Mouse (Mus musculus): ENCODE data around the gene Nat9. TPM values are rescaled to one million over a fixed set of nuclear protein-coding genes. Genes with fewer than 3 reads are reported as not detected.

The Nat9 gene
- polyA plus RNA-seq (2012; rRNA removed), result 20.6 and 29.8 TPM in 2 replicates

DNA sequence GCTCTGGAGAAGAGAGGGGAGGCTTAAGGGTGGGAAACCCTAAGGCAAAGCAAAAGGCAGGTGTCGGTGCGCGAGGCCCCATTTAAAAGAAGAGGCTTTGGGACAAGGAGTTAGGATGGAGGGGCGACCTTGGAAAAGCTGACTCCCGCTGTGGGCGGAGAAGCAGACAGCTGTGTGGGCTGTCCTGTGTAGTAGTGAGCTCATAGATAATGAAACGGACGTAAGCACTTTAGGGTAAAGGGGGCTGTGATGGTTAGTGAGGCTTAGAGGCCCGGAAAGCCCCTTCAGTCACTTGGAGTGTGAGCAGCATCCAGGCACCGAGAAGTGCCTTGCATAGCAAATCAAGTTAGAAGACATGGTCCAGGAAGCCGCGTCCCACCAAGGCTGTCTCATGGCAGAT lies at the start of gene Nat9:
Nat9 (minus strand) TSS at position 167 of the 400 bp plus-strand sequence.

DNA sequence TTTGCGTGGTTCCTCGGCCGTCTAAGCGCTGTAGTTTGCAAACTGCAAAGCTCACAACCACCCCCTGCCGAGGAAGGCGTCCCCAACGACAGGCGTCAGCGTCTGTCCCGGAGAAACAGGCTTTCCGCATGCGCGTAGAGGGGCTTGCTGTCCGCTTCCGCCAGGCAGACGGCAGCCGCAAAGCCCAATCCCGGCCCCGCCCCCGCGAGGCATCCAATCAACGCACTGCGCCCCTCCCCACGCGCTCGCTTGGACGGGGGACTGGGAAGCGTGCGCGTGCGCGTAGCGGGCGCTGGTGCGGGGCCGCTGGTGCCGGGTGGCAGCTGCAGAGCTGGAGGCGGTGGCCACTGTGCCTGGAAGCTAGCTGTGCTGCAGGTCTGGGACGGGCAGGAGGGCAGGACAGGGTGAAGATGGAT lies 427 bp downstream of the Nat9 start, which contains the start of gene Tmem104:
Tmem104 (plus strand) TSS at position 264 of the 416 bp plus-strand sequence.

DNA sequence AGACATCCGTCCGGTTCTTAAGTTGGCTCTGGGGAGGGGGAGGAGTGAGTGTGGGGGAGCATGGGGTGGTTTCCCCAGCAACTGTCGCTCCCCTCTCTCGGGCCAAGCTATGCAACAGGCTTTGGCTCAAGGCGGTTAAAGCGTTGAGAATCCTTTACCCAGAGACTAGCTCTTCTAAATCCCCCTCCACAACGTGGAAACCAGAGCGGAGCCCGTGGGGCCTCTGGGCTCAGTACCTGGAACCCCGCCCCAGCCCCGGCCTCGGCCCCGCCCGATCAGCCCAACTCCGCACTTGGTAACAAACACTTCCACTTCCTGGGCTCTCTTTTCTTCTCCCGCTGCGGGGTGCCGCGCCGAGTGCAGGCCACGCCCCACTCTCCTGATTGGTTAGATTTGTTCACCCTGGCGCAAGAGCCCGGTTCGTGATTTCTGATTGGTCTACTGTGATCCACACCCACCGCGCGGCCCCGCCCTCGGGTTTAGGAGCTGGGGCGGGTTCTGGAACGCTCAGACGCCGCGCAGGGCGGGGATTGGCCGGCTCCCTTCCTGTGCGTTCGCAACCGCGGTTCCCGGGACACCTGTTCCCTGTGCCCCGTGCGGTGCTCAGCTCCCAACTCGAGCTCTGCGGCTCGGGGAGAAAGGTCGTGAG lies 24.7 kb downstream of the Nat9 start, which contains the start of gene Slc9a3r1:
Slc9a3r1 (plus strand) TSS at position 510 of the 649 bp plus-strand sequence.

DNA sequence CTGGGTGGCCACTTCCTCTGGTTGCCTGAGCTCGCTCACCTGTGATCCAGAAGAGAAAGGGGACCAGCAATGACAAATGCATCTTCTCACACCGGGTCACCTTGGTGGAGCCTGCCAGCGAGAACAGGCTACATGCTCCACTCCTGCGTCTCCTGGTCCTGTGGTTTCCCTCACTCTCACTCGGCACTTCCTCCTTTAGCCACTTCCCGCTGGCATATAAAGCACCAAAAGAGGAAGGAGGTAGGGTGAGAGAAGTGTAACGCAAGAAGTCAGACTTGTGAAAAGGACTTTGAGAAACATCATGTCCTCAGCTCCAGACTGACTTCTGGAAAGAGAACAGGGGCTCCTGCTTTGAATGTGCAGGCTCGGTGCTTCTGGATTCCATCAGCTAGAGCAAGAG lies 53.9 kb downstream of the Nat9 start, which contains the start of gene Cd300lf:
Cd300lf (minus strand) TSS at position 193 of the 400 bp plus-strand sequence.

Other genes starting within 250 kb of the Nat9 start
- gene Cd300c, start 218.7 kb downstream of the Nat9 start, polyA plus RNA-seq (2012; rRNA removed), result not detected in 2 replicates
- 0.51 and 0.94 TPM in 2 replicates for gene Cd300ld, start 197.9 kb downstream of the Nat9 start, polyA plus RNA-seq (2012; rRNA removed)
- 3.8 and 4.0 TPM in 2 replicates for gene Cd300c2, start 186.0 kb downstream of the Nat9 start, polyA plus RNA-seq (2012; rRNA removed)
- 0.22 and 0.43 TPM in 2 replicates for gene Cd300ld2, start 171.7 kb downstream of the Nat9 start, polyA plus RNA-seq (2012; rRNA removed)
- gene Cd300ld4, start 160.8 kb downstream of the Nat9 start, polyA plus RNA-seq (2012; rRNA removed), result 0.62 and 1.0 TPM in 2 replicates
- gene Cd300ld5, start 150.1 kb downstream of the Nat9 start, polyA plus RNA-seq (2012; rRNA removed), result 1.6 and 2.2 TPM in 2 replicates
- gene Cd300ld3, start 139.4 kb downstream of the Nat9 start, polyA plus RNA-seq (2012; rRNA removed), result 4.1 and 14.8 TPM in 2 replicates
- 0.67 and 0.96 TPM in 2 replicates for gene Cd300e, start 125.7 kb downstream of the Nat9 start, polyA plus RNA-seq (2012; rRNA removed)
- gene Rab37, start 96.4 kb downstream of the Nat9 start, polyA plus RNA-seq (2012; rRNA removed), result 2.8 and 3.3 TPM in 2 replicates
- 1.9 and 2.3 TPM in 2 replicates for gene Cd300lf, start 53.9 kb downstream of the Nat9 start, polyA plus RNA-seq (2012; rRNA removed)
- gene Slc9a3r1, start 24.5 kb downstream of the Nat9 start, polyA plus RNA-seq (2012; rRNA removed), result 199 and 208 TPM in 2 replicates
- gene Tmem104, start 372 bp downstream of the Nat9 start, polyA plus RNA-seq (2012; rRNA removed), result 12.2 and 12.5 TPM in 2 replicates
- 0.06 TPM in 1 of 2 replicates, not detected in the other for gene Grin2c, start 79.4 kb upstream of the Nat9 start, polyA plus RNA-seq (2012; rRNA removed)
- gene Fdxr, start 89.2 kb upstream of the Nat9 start, polyA plus RNA-seq (2012; rRNA removed), result 23.6 and 27.4 TPM in 2 replicates
- 0.81 and 1.7 TPM in 2 replicates for gene Fads6, start 109.8 kb upstream of the Nat9 start, polyA plus RNA-seq (2012; rRNA removed)
- not detected in 2 replicates for gene Otop2, start 119.3 kb upstream of the Nat9 start, polyA plus RNA-seq (2012; rRNA removed)
- 0.03 and 0.17 TPM in 2 replicates for gene Ush1g, start 134.2 kb upstream of the Nat9 start, polyA plus RNA-seq (2012; rRNA removed)
- 0.05 TPM in 1 of 2 replicates, not detected in the other for gene Otop3, start 146.9 kb upstream of the Nat9 start, polyA plus RNA-seq (2012; rRNA removed)
- 154 and 170 TPM in 2 replicates for gene Hid1, start 179.9 kb upstream of the Nat9 start, polyA plus RNA-seq (2012; rRNA removed)
- 15.9 and 17.5 TPM in 2 replicates for gene Cdr2l, start 194.1 kb upstream of the Nat9 start, polyA plus RNA-seq (2012; rRNA removed)
- 62.6 and 65.1 TPM in 2 replicates for gene Mrpl58, start 215.9 kb upstream of the Nat9 start, polyA plus RNA-seq (2012; rRNA removed)
- 70.2 and 90.1 TPM in 2 replicates for gene Atp5h, start 232.1 kb upstream of the Nat9 start, polyA plus RNA-seq (2012; rRNA removed)
- gene Kctd2, start 232.3 kb upstream of the Nat9 start, polyA plus RNA-seq (2012; rRNA removed), result 24.0 and 31.1 TPM in 2 replicates

Measured in colon, adult 2 months (tissue).